ENCODE assay signal across 8 mouse cellular contexts in genomic region chrX:74429290-74429821, GRCm38 (mm10). TPM values are rescaled to one million over a fixed set of nuclear protein-coding genes. Genes with fewer than 3 reads are reported as not detected.
DNase-seq lines count a peak whose midpoint lies in the region; ATAC-seq and TF ChIP-seq lines count a peak whose summit lies in the region.

No protein-coding gene starts in this region.

- TF ChIP-seq CTCF in Patski (IDR thresholded peaks at IDR 0.05) = no peak

- POLR2A ChIA-PET in Patski (lab: Charles Lee) = interaction anchor here (1.5 kb wide), 1 partner anchor 11 kb away, joined by 5 read pairs; no protein-coding TSS in a partner anchor

- DNase-seq in Patski (ENCODE audit: low read depth, low spot score) = no peak
- peak; percentile 69 to 79 for DNase-seq in cerebellum, postnatal 10 days
- DNase-seq in frontal cortex, postnatal 36 days (ENCODE audit: low spot score in 2 of 2) = peak; percentile 70 to 76
- peak; percentile 72 to 74 for DNase-seq in layer of hippocampus, postnatal 36 days
- DNase-seq in lung, postnatal 25 days (ENCODE audit: low spot score) = peak; percentile 85
- DNase-seq in retina, embryonic 14.5 days (ENCODE audit: low spot score) = peak; percentile 79
- peak; percentile 58 to 69 for DNase-seq in thymus, postnatal 36 days

- H3K9me3 ChIP-seq in hindbrain, embryonic 15.5 days = no peaks in the 10 kb centered on the region

- CTCF ChIA-PET in Patski (lab: Charles Lee) = interaction anchor here (1.1 kb wide), 1 partner anchor 11 kb away, joined by 3 read pairs; no protein-coding TSS in a partner anchor

- peak overlapping the region; percentile 57 for H3K4me3 ChIP-seq in hindbrain, embryonic 15.5 days

- peaks cover 6% of the 10 kb centered on the region; the same call in 1 of the 2 replicates for H3K36me3 ChIP-seq in hindbrain, embryonic 15.5 days

- WGBS in hindbrain, embryonic 15.5 days = 23% methylated on average over 22 of the region's 22 CpGs

- ATAC-seq in Patski = peak; percentile 66
- ATAC-seq in hindbrain, embryonic 15.5 days (ENCODE audit: low FRiP score, low read depth) = peak; percentile 72

- peak overlapping the region; percentile 88 for H3K27ac ChIP-seq in hindbrain, embryonic 15.5 days (replicated peaks)

- no peaks in the 10 kb centered on the region for H3K27me3 ChIP-seq in Patski
- H3K27me3 ChIP-seq in hindbrain, embryonic 15.5 days = no peaks in the 10 kb centered on the region

- peaks cover 6% of the 10 kb centered on the region for H3K4me1 ChIP-seq in hindbrain, embryonic 15.5 days (replicated peaks)

- H3K9ac ChIP-seq in hindbrain, embryonic 15.5 days = peak overlapping the region; percentile 52

- in situ Hi-C loops in Patski (cut with MboI; ENCODE audit: low pct_unique_long_range_greater_than_20kb) = loop anchor here (25.0 kb wide), 1 partner anchor 983 kb away; the partner anchor contains the start of genes Brcc3, Cmc4 and Mtcp1

- peak overlapping the region; percentile 69 for H3K4me2 ChIP-seq in hindbrain, embryonic 15.5 days

RNA-seq across cellular contexts. Expression of gene G6pdx, which starts 0.4 kb away (rescaled TPM):
- polyA plus RNA-seq in Patski (2021) = 64.5 TPM
- polyA plus RNA-seq in hindbrain, embryonic 15.5 days (2015; fragmentation: Nextera tagmentation; extraction: Ambion mirVana) = 46.3 and 53.2 TPM in 2 replicates
- 10 to 100 TPM; 24.9 to 29.5 TPM for total RNA-seq in layer of hippocampus, postnatal 36 days (2021)

RNA-seq across cellular contexts. Expression of gene Ikbkg, which starts 36.3 kb away (rescaled TPM):
- polyA plus RNA-seq in Patski (2021) = 33.9 TPM
- polyA plus RNA-seq in hindbrain, embryonic 15.5 days (2015; fragmentation: Nextera tagmentation; extraction: Ambion mirVana) = 15.7 and 16.7 TPM in 2 replicates
- 10 to 100 TPM; 47.1 to 50.4 TPM for total RNA-seq in layer of hippocampus, postnatal 36 days (2021)

RNA-seq across cellular contexts. Expression of gene Fam3a, which starts 36.3 kb away (rescaled TPM):
- 25.0 TPM for polyA plus RNA-seq in Patski (2021)
- polyA plus RNA-seq in hindbrain, embryonic 15.5 days (2015; fragmentation: Nextera tagmentation; extraction: Ambion mirVana) = 34.2 and 37.5 TPM in 2 replicates
- total RNA-seq in layer of hippocampus, postnatal 36 days (2021) = 10 to 100 TPM; 18.8 to 24.2 TPM

RNA-seq across cellular contexts. Expression of gene Gm6880, which starts 51.8 kb away (rescaled TPM):
- polyA plus RNA-seq in Patski (2021) = not detected
- not detected in 2 replicates for polyA plus RNA-seq in hindbrain, embryonic 15.5 days (2015; fragmentation: Nextera tagmentation; extraction: Ambion mirVana)
- not detected for total RNA-seq in layer of hippocampus, postnatal 36 days (2021)

RNA-seq across cellular contexts. Expression of gene Slc10a3, which starts 56.2 kb away (rescaled TPM):
- 17.6 TPM for polyA plus RNA-seq in Patski (2021)
- 7.7 and 8.4 TPM in 2 replicates for polyA plus RNA-seq in hindbrain, embryonic 15.5 days (2015; fragmentation: Nextera tagmentation; extraction: Ambion mirVana)
- total RNA-seq in layer of hippocampus, postnatal 36 days (2021) = 1 to 10 TPM; 2.1 to 3.3 TPM
